8 mouse cellular contexts compared by ENCODE assay signal in the genomic region with DNA sequence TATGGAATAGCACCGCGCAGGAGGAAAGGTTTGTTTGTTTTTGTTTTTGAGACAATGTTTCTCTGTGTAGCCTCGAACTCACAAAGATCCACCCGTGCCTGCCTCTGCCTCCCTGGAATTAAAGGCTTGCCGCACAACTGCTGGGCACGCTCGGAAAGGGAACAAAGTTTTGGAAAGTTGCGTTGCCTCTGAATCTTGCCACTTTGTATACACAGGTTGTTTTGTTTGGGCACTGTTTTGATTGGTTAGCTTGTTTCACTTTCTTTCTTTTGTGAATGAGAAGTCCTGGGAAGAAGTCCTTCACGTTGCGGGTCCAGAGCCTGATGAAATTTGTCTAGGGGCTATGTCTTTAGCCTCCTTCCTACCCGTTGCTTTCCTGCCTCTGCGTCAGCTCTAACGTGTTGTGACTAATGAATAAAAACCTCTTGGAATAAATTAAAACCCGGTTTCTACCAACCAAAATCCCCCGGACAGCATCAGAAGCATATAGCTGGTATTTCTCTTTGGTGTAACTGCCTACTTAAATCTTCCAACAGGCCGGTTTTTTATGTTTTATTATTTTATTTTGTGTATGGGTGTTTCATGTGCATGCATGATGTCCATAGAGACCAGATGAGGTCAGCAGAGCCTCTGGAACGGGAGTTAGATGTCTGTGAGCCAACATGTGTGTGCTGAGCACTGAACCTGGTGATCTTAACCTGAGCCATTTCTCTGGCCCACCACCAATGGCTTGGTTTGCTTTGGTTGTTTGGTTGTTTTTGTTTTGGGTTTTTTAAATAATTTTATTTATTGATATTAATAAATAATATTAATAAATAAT. TPM values are rescaled to one million over a fixed set of nuclear protein-coding genes. Genes with fewer than 3 reads are reported as not detected.
A peak's percentile ranks its signal among the peaks of the same experiment; 100 is the strongest.
DNase-seq lines count a peak whose midpoint lies in the region; ATAC-seq and TF ChIP-seq lines count a peak whose summit lies in the region.

No protein-coding gene starts in this region.

- no peaks in the 10 kb centered on the region for H3K36me3 ChIP-seq in C2C12 (ENCODE audit: control insufficient read depth, insufficient read depth)
- peaks cover 4% of the 10 kb centered on the region; the same call in 1 of the 2 replicates for H3K36me3 ChIP-seq in embryonic facial prominence, embryonic 12.5 days
- H3K36me3 ChIP-seq in intestine, embryonic 15.5 days: no peaks in the 10 kb centered on the region
- H3K36me3 ChIP-seq in midbrain, embryonic 14.5 days (ENCODE audit: control insufficient read depth, insufficient read depth, low read length): peaks cover 3% of the 10 kb centered on the region; the same call in 1 of the 2 replicates

- 2% methylated on average over 17 of the region's 17 CpGs for WGBS in embryonic facial prominence, embryonic 12.5 days
- under 1% methylated on average over 17 of the region's 17 CpGs for WGBS in intestine, embryonic 15.5 days
- WGBS in midbrain, embryonic 14.5 days: 1% methylated on average over 17 of the region's 17 CpGs

- H3K4me1 ChIP-seq in embryonic facial prominence, embryonic 12.5 days: peaks cover 11% of the 10 kb centered on the region
- peaks cover 8% of the 10 kb centered on the region for H3K4me1 ChIP-seq in intestine, embryonic 15.5 days (replicated peaks)
- peaks cover 11% of the 10 kb centered on the region for H3K4me1 ChIP-seq in midbrain, embryonic 14.5 days (ENCODE audit: control insufficient read depth, insufficient read depth, low read length)

- intact Hi-C loops in left cerebral cortex, postnatal 25 days (cut with DNase I): no loop called here

- H3K27me3 ChIP-seq in C2C12 (ENCODE audit: control insufficient read depth, insufficient read depth, insufficient read length): no peaks in the 10 kb centered on the region
- H3K27me3 ChIP-seq in embryonic facial prominence, embryonic 12.5 days: no peaks in the 10 kb centered on the region
- no peaks in the 10 kb centered on the region for H3K27me3 ChIP-seq in intestine, embryonic 15.5 days (replicated peaks)
- no peaks in the 10 kb centered on the region for H3K27me3 ChIP-seq in midbrain, embryonic 14.5 days (ENCODE audit: control insufficient read depth, insufficient read depth, low read length)

- peak overlapping the region; percentile 69 for H3K27ac ChIP-seq in embryonic facial prominence, embryonic 12.5 days
- peak overlapping the region; percentile 68 for H3K27ac ChIP-seq in intestine, embryonic 15.5 days
- H3K27ac ChIP-seq in midbrain, embryonic 14.5 days (replicated peaks; ENCODE audit: low read depth, low read length): peak overlapping the region; percentile 78

- H3K9ac ChIP-seq in embryonic facial prominence, embryonic 12.5 days: peak overlapping the region; percentile 96
- H3K9ac ChIP-seq in intestine, embryonic 15.5 days: peak overlapping the region; percentile 100
- H3K9ac ChIP-seq in midbrain, embryonic 14.5 days (replicated peaks; ENCODE audit: low read length): peak overlapping the region; percentile 98

- no peaks in the 10 kb centered on the region for H3K9me3 ChIP-seq in embryonic facial prominence, embryonic 12.5 days
- H3K9me3 ChIP-seq in intestine, embryonic 15.5 days: no peaks in the 10 kb centered on the region
- H3K9me3 ChIP-seq in midbrain, embryonic 14.5 days (ENCODE audit: control insufficient read depth, low read length): no peaks in the 10 kb centered on the region

- peak overlapping the region; percentile 82 for H3K4me3 ChIP-seq in C2C12 (ENCODE audit: insufficient read depth, poor library complexity, severe bottlenecking)
- peak overlapping the region; percentile 91 for H3K4me3 ChIP-seq in embryonic facial prominence, embryonic 12.5 days
- H3K4me3 ChIP-seq in intestine, embryonic 15.5 days (replicated peaks): peak overlapping the region; percentile 87
- H3K4me3 ChIP-seq in midbrain, embryonic 14.5 days (replicated peaks; ENCODE audit: low read depth, low read length): peak overlapping the region; percentile 91

- H3K79me2 ChIP-seq in C2C12 (ENCODE audit: control insufficient read depth, insufficient read depth): peaks cover 44% of the 10 kb centered on the region

- peak overlapping the region; percentile 27 for H3ac ChIP-seq in C2C12 (ENCODE audit: control insufficient read depth, insufficient read length, low read depth)

- peaks cover 33% of the 10 kb centered on the region for H3K79me3 ChIP-seq in C2C12 (ENCODE audit: low read depth)

- peak; percentile 35 for DNase-seq in adrenal gland, postnatal 14 days
- DNase-seq in adrenal gland, adult 2 months: no peak
- peak; percentile 55 for DNase-seq in midbrain, embryonic 14.5 days
- no peak for DNase-seq in layer of hippocampus, adult 9-10 months (ENCODE audit: low spot score)
- no peak for DNase-seq in left cerebral cortex, postnatal 25 days (ENCODE audit: low spot score in 2 of 2)

- no peak for TF ChIP-seq CTCF in C2C12 (IDR thresholded peaks at IDR 0.05; ENCODE audit: control insufficient read depth, insufficient read depth, insufficient read length)

- peak overlapping the region; percentile 76 for H3K4me2 ChIP-seq in embryonic facial prominence, embryonic 12.5 days (replicated peaks)
- H3K4me2 ChIP-seq in intestine, embryonic 15.5 days (replicated peaks): peak overlapping the region; percentile 74
- H3K4me2 ChIP-seq in midbrain, embryonic 14.5 days (ENCODE audit: low read length): peak overlapping the region; percentile 78

- no peak for ATAC-seq in embryonic facial prominence, embryonic 12.5 days (ENCODE audit: insufficient number of reproducible peaks, insufficient read depth, low FRiP score, low TSS enrichment)
- ATAC-seq in intestine, embryonic 15.5 days: peak; percentile 16
- ATAC-seq in midbrain, embryonic 14.5 days (ENCODE audit: low FRiP score, low TSS enrichment): no peak

TF ChIP-seq in C2C12, 6 proteins besides CTCF, POLR2A, EP300 and RAD21:
- TF ChIP-seq USF1 (IDR thresholded peaks at IDR 0.05; ENCODE audit: low read depth) (no peak), CEBPB (IDR thresholded peaks at IDR 0.05; ENCODE audit: low read depth) (no peak), MYOG (IDR thresholded peaks at IDR 0.05; ENCODE audit: control insufficient read depth, extremely low read depth, insufficient read length) (no peak), MYOD1 (IDR thresholded peaks at IDR 0.05; ENCODE audit: control insufficient read depth, insufficient read length, low read depth) (no peak), FOSL1 (IDR thresholded peaks at IDR 0.05; ENCODE audit: insufficient read depth, low read length, poor library complexity, severe bottlenecking) (no peak), MAX (IDR thresholded peaks at IDR 0.05) (no peak)

RNA-seq across cellular contexts. Expression of gene Nudt1, which starts 0.5 kb away (rescaled TPM):
- total RNA-seq in adrenal gland, postnatal 14 days (2021): 15.9 and 21.1 TPM in 2 replicates
- total RNA-seq in adrenal gland, adult 2 months (2021): 10 to 100 TPM; 15.0 to 18.2 TPM
- polyA plus RNA-seq in adrenal gland, adult 2 months (2012; rRNA removed): 5.1 and 6.3 TPM in 2 replicates
- polyA plus RNA-seq in C2C12 (2012; fragmentation: generic; extraction: Trizol): 37.7 TPM
- polyA plus RNA-seq in embryonic facial prominence, embryonic 12.5 days (2016; fragmentation: Nextera tagmentation; extraction: Ambion mirVana): 48.1 and 50.6 TPM in 2 replicates
- 48.5 and 52.5 TPM in 2 replicates for polyA plus RNA-seq in intestine, embryonic 15.5 days (2015; fragmentation: Nextera tagmentation; extraction: Ambion mirVana)
- polyA plus RNA-seq in midbrain, embryonic 14.5 days (2014; fragmentation: Nextera tagmentation; extraction: Ambion mirVana): 16.5 and 18.8 TPM in 2 replicates
- 1 to 10 TPM; 4.8 to 6.3 TPM for total RNA-seq in left cerebral cortex, postnatal 25 days (2021)

RNA-seq across cellular contexts. Expression of gene Mad1l1, which starts 0.6 kb away (rescaled TPM):
- 19.1 and 21.5 TPM in 2 replicates for total RNA-seq in adrenal gland, postnatal 14 days (2021)
- total RNA-seq in adrenal gland, adult 2 months (2021): 10 to 100 TPM; 12.4 to 20.5 TPM
- polyA plus RNA-seq in adrenal gland, adult 2 months (2012; rRNA removed): 15.8 and 21.0 TPM in 2 replicates
- 51.5 TPM for polyA plus RNA-seq in C2C12 (2012; fragmentation: generic; extraction: Trizol)
- polyA plus RNA-seq in embryonic facial prominence, embryonic 12.5 days (2016; fragmentation: Nextera tagmentation; extraction: Ambion mirVana): 56.3 TPM in 2 replicates
- polyA plus RNA-seq in intestine, embryonic 15.5 days (2015; fragmentation: Nextera tagmentation; extraction: Ambion mirVana): 34.7 and 38.0 TPM in 2 replicates
- polyA plus RNA-seq in midbrain, embryonic 14.5 days (2014; fragmentation: Nextera tagmentation; extraction: Ambion mirVana): 29.8 and 30.3 TPM in 2 replicates
- 10 to 100 TPM; 15.1 to 19.0 TPM for total RNA-seq in left cerebral cortex, postnatal 25 days (2021)

RNA-seq across cellular contexts. Expression of gene Mrm2, which starts 9.7 kb away (rescaled TPM):
- 11.2 and 13.9 TPM in 2 replicates for total RNA-seq in adrenal gland, postnatal 14 days (2021)
- 10 to 100 TPM in 1 of 2 experiments, 1 to 10 TPM in 1; 9.2 to 22.6 TPM for total RNA-seq in adrenal gland, adult 2 months (2021)
- polyA plus RNA-seq in adrenal gland, adult 2 months (2012; rRNA removed): 9.6 and 10.1 TPM in 2 replicates
- polyA plus RNA-seq in C2C12 (2012; fragmentation: generic; extraction: Trizol): 11.1 TPM
- 24.0 and 24.9 TPM in 2 replicates for polyA plus RNA-seq in embryonic facial prominence, embryonic 12.5 days (2016; fragmentation: Nextera tagmentation; extraction: Ambion mirVana)
- 19.0 and 19.7 TPM in 2 replicates for polyA plus RNA-seq in intestine, embryonic 15.5 days (2015; fragmentation: Nextera tagmentation; extraction: Ambion mirVana)
- 20.3 and 22.5 TPM in 2 replicates for polyA plus RNA-seq in midbrain, embryonic 14.5 days (2014; fragmentation: Nextera tagmentation; extraction: Ambion mirVana)
- total RNA-seq in left cerebral cortex, postnatal 25 days (2021): 10 to 100 TPM in 1 of 2 experiments, 1 to 10 TPM in 1; 9.5 to 10.7 TPM

Comparison
In these comparisons a context has a peak if more than half of its experiments do, and no peak if none do; other contexts are left out.
1. DNase-seq: peak in adrenal gland, postnatal 14 days (single experiment) and midbrain, embryonic 14.5 days (single experiment); none in adrenal gland, adult 2 months (single experiment), layer of hippocampus, adult 9-10 months (single experiment) and left cerebral cortex, postnatal 25 days (0 of 2).
2. Peak in every context shown above with its lines, with median percentiles within 50 percentile points of each other: H3K4me3 ChIP-seq, H3K27ac ChIP-seq, H3K4me2 ChIP-seq and H3K9ac ChIP-seq.